Mouse (Mus musculus): ENCODE data around the gene Gucd1. TPM values are rescaled to one million over a fixed set of nuclear protein-coding genes. Genes with fewer than 3 reads are reported as not detected.

Gucd1 gene
- polyA plus RNA-seq, 1 experiment from 2014 or later = 80.9 TPM

DNA sequence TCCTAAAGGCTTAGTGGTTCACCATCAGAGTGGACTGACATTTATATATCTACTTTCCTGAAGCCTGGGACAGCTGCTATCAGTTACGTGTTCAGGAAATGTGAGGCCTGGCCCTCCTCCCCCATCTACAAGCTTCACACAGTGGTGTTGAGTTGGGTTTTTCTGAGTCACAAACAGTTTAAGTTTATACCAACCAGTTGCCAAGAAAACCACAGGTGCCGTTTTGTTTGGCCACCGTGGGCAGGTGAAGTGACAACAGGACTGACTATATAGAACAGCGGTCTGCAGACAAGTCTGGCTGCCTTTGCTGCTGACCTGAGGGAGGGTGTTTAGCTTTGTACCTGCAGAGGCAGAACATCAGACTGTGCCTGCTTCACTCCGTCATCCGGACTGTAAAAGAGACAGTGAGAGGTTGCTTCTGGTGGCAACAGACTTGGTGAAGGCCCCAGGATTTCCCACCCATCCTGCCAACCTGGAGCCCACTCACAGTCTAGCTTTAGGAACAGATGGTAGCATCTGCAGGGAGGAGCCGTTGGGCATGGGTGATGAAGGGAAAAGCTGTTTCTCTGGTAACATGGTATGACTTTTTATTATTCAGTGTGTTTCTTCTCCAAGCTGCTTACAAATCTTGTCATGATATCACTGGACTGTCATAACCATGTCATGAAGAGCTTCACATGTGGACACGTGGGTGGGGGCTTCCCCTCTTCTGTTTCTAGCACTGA is 214.3 kb downstream of the Gucd1 start:
- H3K27ac ChIP-seq (ENCODE audit: low read depth, low read length) = no peak overlapping the region
- peaks cover 15% of the 10 kb centered on the region for H3K4me1 ChIP-seq (replicated peaks; ENCODE audit: control insufficient read depth, insufficient read depth, low read length)
- H3K4me2 ChIP-seq (replicated peaks; ENCODE audit: low read depth) = no peak overlapping the region
- no peak for TF ChIP-seq CTCF (IDR thresholded peaks at IDR 0.05; ENCODE audit: low read depth)
- no peaks in the 10 kb centered on the region for H3K9me3 ChIP-seq (ENCODE audit: control insufficient read depth)
- no peak for ATAC-seq
- 85% methylated on average over 8 of the region's 8 CpGs for WGBS
- H3K27me3 ChIP-seq (replicated peaks; ENCODE audit: control insufficient read depth, insufficient read depth, low read length) = no peaks in the 10 kb centered on the region
- H3K36me3 ChIP-seq (ENCODE audit: control insufficient read depth, insufficient read depth) = peaks cover 54% of the 10 kb centered on the region
- H3K4me3 ChIP-seq (ENCODE audit: low read depth, low read length) = no peak overlapping the region
- H3K9ac ChIP-seq (ENCODE audit: low read depth, low read length) = no peak overlapping the region

- no peak overlapping the region for H3K9ac ChIP-seq (ENCODE audit: low read depth, low read length)
- TF ChIP-seq CTCF (IDR thresholded peaks at IDR 0.05; ENCODE audit: low read depth) = no peak
- H3K4me3 ChIP-seq (ENCODE audit: low read depth, low read length) = no peak overlapping the region
- peaks cover 44% of the 10 kb centered on the region for H3K36me3 ChIP-seq (ENCODE audit: control insufficient read depth, insufficient read depth)
- no peak overlapping the region; the same call in 1 of the 2 replicates for H3K27ac ChIP-seq (ENCODE audit: low read depth, low read length)
- ATAC-seq = no peak
- no peak overlapping the region for H3K4me2 ChIP-seq (replicated peaks; ENCODE audit: low read depth)
- no peaks in the 10 kb centered on the region for H3K27me3 ChIP-seq (replicated peaks; ENCODE audit: control insufficient read depth, insufficient read depth, low read length)
- H3K9me3 ChIP-seq (ENCODE audit: control insufficient read depth) = no peaks in the 10 kb centered on the region
- peaks cover 15% of the 10 kb centered on the region for H3K4me1 ChIP-seq (replicated peaks; ENCODE audit: control insufficient read depth, insufficient read depth, low read length)
- 91% methylated on average over 4 of the region's 4 CpGs for WGBS
These were observed 215.2 kb downstream of the Gucd1 start for GRCm38 (mm10) chr10:75302536-75302935.

- H3K36me3 ChIP-seq (ENCODE audit: control insufficient read depth, insufficient read depth) = peaks cover 44% of the 10 kb centered on the region
- no peak overlapping the region for H3K4me3 ChIP-seq (ENCODE audit: low read depth, low read length)
- 93% methylated on average over 4 of the region's 4 CpGs for WGBS
- no peak for ATAC-seq
- no peaks in the 10 kb centered on the region for H3K9me3 ChIP-seq (ENCODE audit: control insufficient read depth)
- no peaks in the 10 kb centered on the region for H3K27me3 ChIP-seq (replicated peaks; ENCODE audit: control insufficient read depth, insufficient read depth, low read length)
- peaks cover 15% of the 10 kb centered on the region for H3K4me1 ChIP-seq (replicated peaks; ENCODE audit: control insufficient read depth, insufficient read depth, low read length)
- H3K4me2 ChIP-seq (replicated peaks; ENCODE audit: low read depth) = no peak overlapping the region
- no peak overlapping the region for H3K9ac ChIP-seq (ENCODE audit: low read depth, low read length)
- TF ChIP-seq CTCF (IDR thresholded peaks at IDR 0.05; ENCODE audit: low read depth) = no peak
- no peak overlapping the region for H3K27ac ChIP-seq (ENCODE audit: low read depth, low read length)
These were observed 215.8 kb downstream of the Gucd1 start for GRCm38 (mm10) chr10:75301937-75302336.

GRCm38 (mm10) chr10:75301195-75301806 is 216.5 kb downstream of the Gucd1 start:
- no peak for TF ChIP-seq CTCF (IDR thresholded peaks at IDR 0.05; ENCODE audit: low read depth)

More at GRCm38 (mm10) chr10:75301195-75301806, 216.5 kb downstream of the Gucd1 start:
- no peak for ATAC-seq
- Histone ChIP-seq H3K36me3 (ENCODE audit: control insufficient read depth, insufficient read depth) (peaks cover 38% of the 10 kb centered on the region), H3K27ac (ENCODE audit: low read depth, low read length) (no peak overlapping the region; the same call in 1 of the 2 replicates), H3K4me3 (ENCODE audit: low read depth, low read length) (no peak overlapping the region), H3K4me1 (replicated peaks; ENCODE audit: control insufficient read depth, insufficient read depth, low read length) (peaks cover 15% of the 10 kb centered on the region), H3K4me2 (replicated peaks; ENCODE audit: low read depth) (no peak overlapping the region), H3K27me3 (replicated peaks; ENCODE audit: control insufficient read depth, insufficient read depth, low read length) (no peaks in the 10 kb centered on the region), H3K9ac (ENCODE audit: low read depth, low read length) (no peak overlapping the region), H3K9me3 (ENCODE audit: control insufficient read depth) (no peaks in the 10 kb centered on the region)
- 87% methylated on average over 12 of the region's 12 CpGs for WGBS

Other genes with a start within 250 kb of the Gucd1 start
- gene Adora2a, start 201.1 kb downstream of the Gucd1 start, polyA plus RNA-seq (2015; fragmentation: Nextera tagmentation; extraction: Ambion mirVana) = 1.2 and 1.4 TPM in 2 replicates
- 0.14 and 0.52 TPM in 2 replicates for gene Upb1, start 116.9 kb downstream of the Gucd1 start, polyA plus RNA-seq (2015; fragmentation: Nextera tagmentation; extraction: Ambion mirVana)
- gene Snrpd3, start 421 bp downstream of the Gucd1 start, polyA plus RNA-seq (2015; fragmentation: Nextera tagmentation; extraction: Ambion mirVana) = 62.6 and 63.3 TPM in 2 replicates
- 1.2 and 1.8 TPM in 2 replicates for gene Lrrc75b, start 42.4 kb upstream of the Gucd1 start, polyA plus RNA-seq (2015; fragmentation: Nextera tagmentation; extraction: Ambion mirVana)
- 131 and 132 TPM in 2 replicates for gene Ggt1, start 43.6 kb upstream of the Gucd1 start, polyA plus RNA-seq (2015; fragmentation: Nextera tagmentation; extraction: Ambion mirVana)
- gene Ggt5, start 71.4 kb upstream of the Gucd1 start, polyA plus RNA-seq (2015; fragmentation: Nextera tagmentation; extraction: Ambion mirVana) = 4.0 and 4.9 TPM in 2 replicates
- 35.1 and 37.2 TPM in 2 replicates for gene Susd2, start 126.0 kb upstream of the Gucd1 start, polyA plus RNA-seq (2015; fragmentation: Nextera tagmentation; extraction: Ambion mirVana)
- 14.1 and 15.6 TPM in 2 replicates for gene Cabin1, start 246.4 kb upstream of the Gucd1 start, polyA plus RNA-seq (2015; fragmentation: Nextera tagmentation; extraction: Ambion mirVana)